Mouse (Mus musculus) right cerebral cortex, postnatal 4 days (tissue): ENCODE data around the gene Rasd1.
A peak's percentile ranks its signal among the peaks of the same experiment; 100 is the strongest.
"Not testable (repeated sequence)": the region's sequence is repeated elsewhere in the genome, so short reads cannot be mapped to it uniquely, and the experiment has no call there.

Experiments used
- DNase-seq: peaks from one replicate; pipeline ENCODE4 v3.0.0-alpha.2; 2022

The Rasd1 gene

DNA sequence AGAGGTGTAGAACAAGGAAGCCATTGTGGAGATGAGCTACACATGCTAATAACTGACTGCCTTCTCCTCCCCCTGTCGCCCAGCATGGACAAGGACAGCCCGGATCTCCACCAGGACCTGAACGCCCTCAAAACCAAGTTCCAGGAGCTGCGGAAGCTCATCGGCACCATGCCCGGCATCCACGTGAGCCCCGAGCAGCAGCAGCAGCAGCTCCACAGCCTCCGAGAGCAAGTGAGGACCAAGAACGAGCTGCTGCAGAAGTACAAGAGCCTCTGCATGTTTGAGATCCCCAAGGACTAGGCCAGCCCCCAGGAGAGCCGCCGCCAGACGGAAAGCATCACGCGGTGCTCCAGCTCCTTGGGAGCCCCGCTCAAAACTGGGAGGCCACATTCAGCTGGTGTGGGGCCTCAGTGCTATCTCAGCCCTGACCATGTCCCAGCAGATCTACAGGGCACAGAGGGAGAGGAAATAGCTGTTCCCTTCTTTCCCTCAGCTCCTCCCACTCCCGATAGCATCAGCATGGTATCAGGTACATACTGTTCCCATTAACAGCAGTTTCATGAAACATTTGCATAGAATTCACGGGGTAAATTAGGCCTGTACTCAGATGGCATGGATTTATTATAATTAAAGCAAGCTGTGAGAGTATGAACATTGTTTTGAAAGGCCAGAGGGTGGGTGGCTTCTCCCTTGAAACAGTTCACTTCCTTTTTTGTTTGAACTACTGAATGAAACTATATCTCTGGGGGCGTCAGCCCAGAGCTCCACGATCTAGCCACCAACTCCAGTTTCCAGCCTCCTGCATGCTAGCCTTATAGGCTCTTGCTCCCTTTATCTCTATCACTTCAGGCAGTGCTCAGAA is 4.0 kb downstream of the Rasd1 start:
- no peak for DNase-seq

DNA sequence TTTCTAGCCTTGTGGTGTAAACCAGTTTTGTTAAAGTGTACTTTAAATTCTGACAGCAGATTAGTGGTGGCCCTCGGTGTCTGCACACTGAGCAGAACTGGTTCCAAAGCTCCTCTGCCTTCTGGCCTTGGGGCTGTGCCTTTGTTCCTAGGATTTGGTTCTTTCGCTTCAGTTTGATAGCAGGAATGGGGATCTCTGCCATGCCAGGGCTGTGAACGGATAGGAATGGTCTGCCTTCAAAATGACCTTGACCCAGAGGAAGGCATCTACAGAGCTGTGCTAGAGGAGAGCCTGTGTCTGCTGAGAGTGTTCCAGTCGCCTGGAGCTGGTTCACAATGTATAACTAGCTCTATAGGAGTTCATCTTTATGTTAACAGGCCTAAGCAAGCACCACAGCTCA is 5.3 kb downstream of the Rasd1 start:
- DNase-seq = no peak

DNA sequence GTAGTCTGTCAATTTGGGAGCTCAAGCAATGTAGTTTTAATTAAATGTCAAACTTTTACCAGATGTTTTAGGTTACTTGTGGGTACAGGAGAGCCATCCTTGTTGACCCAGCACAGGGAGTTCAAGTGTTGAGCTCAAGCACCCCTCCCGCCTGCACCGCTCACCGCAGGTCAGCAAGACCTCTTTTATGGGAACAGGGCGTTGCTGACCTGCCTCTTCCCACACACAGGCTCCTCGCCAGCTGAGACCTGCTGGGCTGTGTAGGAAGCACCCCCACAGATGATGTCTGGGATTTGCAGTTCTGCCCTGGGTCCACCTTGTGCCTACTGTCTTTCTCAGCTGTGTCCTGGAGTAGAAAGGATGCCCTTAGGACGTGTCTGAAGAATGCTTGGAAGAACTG is 8.0 kb downstream of the Rasd1 start:
- DNase-seq = no peak

DNA sequence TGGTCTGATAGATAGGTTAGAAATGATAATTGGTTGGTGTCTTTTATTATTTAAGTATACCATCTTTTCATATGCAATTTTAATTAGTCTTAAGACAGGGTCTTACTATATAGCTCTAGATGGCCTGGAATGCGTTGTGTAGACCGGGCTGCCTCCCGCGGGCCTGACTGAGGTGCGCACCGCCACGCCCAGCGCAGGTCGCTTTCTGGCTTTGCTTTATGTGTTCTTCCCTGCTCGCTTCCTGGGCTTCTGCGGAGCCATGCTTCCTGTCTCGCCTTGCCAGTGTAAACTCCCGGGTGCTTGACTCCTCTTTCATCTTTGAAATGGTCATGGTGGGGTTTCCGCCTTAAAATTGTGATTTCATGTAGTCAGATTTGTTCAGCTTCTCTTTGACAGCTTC is 11.9 kb downstream of the Rasd1 start:
- DNase-seq = no peak

DNA sequence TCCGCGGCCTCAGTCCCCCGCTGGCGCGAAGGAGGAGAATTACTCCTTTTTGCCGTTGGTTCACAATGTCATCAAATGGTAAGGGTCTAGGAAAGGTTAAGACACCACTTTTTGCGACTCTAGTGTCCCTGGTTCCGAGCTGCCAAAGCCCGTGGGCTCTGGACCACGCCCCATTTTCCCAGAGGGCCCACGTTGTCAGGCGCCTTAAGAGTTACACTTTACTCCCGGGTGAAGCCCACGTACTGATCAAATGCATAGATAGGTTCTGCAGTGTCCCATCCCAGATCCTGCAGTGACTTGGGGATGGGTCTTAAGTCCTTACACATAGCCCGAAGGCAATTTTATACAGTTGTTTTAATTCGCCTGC is 16.4 kb downstream of the Rasd1 start:
- DNase-seq = no peak

DNA sequence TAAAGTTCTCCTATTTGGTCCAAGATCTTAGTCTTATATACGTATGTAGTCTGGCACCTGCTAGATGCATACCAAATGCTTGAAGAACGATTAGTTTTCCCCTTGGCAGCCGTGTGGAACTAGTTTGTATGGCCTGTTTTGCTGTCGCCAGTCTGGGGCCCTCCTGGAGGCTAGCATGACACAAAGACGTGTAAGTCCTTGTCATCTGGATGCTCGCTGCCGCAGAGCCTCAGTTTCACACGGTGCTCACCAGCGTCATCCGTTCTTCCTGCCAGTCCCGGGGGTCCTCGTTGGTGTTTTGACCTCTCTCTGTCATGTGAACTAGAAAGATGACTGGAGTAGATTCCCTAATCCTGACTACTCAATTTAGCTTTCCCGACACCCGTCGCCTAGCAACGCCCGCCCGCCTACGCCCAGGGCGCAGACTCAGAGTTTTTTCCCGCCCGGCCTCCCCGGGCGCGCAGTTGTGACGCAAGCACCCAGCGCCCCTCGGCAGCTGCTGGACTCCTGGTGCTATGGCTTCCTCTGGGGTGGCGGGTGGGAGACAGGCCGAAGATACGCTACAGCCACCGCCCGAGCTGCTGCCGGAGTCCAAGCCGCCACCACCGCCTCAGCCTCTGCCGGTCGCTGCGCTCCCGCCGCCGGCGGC is 16.9 kb downstream of the Rasd1 start, which contains the start of gene Med9:
Gene Med9, plus strand, starts transcription at position 455 of the 649 bp plus-strand sequence.
- DNase-seq = peak; percentile 96

DNA sequence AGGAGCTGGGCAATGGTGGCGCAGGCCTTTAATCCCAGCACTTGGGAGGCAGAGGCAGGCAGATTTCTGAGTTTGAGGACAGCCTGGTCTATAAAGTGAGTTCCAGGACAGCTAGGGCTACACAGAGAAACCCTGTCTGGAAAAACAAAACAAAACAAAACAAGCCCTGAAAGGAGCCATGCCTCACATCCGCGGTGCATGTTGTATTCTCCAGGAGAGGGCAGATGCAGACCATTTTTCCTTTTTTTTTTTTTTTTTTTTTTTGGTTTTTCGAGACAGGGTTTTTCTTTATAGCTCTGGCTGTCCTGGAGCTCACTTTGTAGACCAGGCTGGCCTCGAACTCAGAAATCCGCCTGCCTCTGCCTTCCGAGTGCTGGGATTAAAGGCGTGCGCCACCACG is 19.9 kb downstream of the Rasd1 start:
- DNase-seq = not testable (repeated sequence)

DNA sequence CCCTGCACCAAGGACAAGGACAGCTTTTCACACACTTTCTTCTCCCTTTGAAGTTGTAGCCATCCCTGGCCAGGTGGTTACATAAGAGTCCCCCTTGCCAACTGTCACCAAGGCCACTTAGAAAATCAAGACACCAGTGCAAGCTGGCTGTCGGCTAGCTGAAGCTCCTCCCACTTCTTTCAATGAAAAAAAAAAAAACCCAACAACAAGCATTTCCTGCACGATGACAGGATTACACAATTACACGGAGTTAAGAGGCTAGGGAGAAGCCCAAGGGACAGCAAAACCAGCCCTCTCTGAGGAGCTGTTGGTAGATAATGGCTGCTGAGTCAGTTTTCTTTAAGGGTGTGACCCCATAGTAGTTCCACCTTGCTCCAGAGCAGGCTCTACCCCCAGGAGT is 23.4 kb downstream of the Rasd1 start:
- no peak for DNase-seq

DNA sequence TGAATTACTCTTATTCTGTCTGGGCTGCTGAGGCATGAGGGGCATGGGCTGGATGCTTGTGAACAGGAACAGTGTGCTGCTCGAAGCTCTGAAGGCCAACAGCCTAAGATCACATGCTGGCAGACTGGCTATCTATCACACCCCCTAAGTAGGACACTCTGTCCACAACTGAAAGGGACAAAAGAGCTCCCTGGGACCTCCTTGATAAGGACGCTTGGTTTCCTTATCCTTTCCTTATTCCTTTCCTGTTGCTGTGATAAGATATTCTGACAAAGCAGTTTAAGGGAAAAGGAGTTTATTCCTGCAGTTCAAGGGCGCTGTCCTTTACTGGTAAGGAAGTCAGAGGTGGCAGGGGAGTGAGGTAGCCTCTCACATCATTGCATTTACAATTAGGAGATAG is 24.1 kb downstream of the Rasd1 start:
- DNase-seq = no peak

DNA sequence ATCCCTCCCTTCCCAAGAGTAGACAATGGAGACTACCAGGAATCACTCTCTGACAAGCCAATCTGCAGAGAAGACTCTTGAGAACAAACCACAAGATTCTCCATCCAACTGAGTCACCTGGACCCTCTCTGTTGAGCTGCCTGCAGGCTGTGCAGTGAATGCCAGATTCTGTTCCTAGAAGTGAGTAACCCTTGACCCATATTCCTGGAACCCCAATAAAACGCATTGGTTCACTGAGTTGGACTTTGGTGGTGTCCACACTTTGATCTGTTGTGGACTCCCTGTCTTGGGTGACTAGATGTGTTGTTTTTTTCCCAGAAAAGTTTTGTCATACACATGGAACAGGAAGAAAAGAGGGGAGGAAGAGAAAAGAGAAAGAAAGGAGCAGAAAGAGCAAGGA is 24.9 kb downstream of the Rasd1 start:
- no peak for DNase-seq

DNA sequence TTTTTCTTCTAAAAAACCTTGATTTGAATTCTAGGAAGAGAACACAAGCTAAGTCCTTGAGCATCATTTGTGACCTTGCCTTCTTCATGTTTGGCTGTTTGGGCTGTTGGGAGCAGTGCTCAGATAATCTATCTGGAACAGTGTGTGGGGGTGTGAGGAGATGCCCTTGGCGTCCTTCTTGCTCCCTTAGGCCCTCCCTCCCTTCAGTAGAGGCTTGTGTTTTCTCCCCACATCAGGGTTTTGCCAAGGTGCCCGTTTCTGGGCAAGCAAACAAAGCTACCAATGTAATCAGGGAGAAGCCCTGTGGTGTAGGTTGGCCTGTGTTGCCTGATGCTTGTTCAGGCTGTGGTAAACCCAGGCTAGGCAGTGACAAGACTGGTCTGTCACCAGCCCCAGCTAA is 27.1 kb downstream of the Rasd1 start:
- DNase-seq = no peak

DNA sequence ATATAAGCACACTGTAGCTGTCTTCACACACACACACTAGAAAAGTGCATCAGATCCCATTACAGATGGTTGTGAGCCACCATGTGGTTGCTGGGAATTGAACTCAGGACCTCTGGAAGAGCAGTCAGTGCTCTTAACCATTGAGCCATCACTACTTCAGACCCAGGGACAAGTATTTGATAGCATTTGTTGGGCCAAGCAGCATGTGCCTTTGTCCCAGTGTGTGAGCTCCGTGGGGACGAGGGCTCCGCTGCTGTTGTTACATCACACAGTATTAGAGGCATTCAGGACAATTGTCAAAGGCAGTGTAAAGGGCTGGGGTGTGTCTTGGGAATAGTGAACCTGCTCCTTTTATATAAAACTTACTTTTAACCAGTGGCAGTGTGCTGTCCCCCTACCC is 27.7 kb downstream of the Rasd1 start:
- no peak for DNase-seq

DNA sequence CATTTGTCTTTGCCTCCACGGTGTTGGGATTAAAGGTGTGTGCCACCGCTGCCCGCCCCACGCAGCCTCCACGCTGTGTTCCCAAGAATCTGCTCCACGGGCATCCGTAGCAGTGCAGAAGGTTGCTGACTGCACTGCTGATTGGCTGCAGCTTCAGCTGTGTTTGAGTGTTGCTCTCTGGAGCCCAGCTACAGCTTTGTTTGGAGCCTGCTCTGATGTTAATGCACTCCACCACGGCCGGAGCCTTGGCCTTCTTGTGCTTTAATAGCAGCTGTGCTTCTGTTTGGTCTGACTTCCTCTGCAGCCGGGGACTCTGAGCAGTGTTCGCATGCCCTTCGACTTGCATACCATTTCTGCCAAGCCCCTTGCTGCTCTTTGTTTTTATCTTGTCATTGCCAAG is 30.8 kb downstream of the Rasd1 start:
- DNase-seq = no peak

DNA sequence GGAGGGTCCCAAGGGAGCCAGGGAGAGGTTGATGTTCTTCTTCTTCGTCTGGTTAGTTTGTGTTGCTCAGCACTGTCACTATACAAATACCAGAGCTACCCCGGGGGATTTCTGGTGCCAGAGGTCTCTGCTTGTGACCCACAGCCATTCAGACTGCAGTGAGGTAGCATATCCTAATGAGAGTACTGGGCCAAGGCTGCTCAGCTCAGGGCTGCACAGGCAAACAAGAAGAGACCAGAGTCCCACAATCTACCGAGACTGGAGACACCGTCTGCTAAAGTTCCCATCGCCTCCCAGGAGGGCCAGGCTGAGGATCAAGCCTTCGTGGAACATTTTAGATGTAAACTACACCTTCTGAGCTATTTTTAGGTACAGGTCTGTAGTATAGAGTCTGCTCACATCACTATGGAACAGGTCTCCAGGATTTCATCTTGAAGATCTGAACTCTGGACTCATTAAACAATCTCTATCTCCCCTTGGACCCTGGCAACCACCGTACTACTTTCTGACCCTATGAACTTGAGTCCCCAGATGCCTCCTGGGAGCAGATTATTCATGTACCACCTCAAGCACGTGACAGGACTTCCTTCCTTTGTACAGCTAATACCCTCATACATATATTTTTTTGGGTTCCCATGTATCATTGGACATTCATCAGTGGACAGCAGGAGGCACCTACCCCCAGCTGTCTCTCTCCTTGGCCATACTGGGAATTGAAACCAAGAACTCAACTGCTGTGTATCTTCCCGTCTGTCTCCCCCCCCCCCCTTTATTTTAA is 32.0 kb downstream of the Rasd1 start:
- DNase-seq = no peak

DNA sequence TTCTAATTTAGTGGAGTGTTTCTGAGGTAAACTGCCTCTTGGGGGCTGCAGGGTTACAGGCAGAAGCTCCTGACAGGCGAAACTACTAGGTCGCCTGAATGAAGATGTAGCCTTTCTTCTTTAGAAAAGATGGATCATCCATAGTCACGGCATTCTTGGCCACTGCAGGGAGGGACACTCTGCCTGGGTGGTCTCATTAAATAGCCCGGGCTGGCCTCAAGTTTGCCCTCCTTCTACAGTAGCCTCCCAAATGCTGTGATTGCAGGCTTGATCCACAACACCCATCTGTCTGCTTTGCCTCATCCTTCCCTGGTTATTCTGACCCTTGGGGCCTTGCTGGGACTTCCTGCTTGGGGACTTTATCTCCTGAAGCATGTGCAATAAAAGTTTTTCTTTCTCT is 34.7 kb downstream of the Rasd1 start:
- no peak for DNase-seq

DNA sequence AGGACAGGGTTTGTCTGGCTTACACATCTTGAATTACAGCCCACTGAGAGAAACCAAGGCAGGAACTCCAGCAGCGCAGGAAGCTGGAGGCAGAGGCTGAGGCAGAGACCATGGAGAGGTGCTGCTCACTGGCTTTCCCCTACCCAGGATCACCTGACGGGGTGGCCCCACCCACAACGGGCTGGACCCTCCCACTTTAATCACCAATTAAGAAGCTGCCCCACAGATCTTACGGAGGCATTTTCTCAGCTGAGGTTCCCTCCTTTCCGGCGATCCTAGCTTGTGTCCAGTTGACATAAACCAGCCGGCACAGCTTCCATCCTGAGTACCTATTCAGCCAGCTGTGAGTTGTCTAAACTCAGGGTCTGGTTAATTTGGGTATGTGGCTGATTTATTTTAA is 43.5 kb downstream of the Rasd1 start:
- DNase-seq = no peak

DNA sequence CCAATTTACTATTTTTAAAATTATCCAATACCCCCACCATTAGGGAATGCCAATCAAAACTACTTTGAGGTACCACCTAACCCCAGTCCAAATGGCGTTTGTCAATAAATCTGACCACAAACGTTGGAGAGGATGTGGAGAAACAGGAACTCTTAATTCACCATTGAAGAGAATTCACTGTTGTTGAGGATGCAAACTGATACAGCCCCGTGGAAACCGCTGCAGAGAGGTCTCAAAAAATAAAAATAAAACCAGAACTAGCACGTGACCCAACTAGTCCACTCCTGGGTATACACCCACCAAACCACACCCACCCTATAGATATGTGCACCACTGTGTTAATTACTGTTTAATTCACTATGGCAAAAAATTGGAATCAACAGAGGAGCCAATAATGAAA is 44.4 kb downstream of the Rasd1 start:
- no peak for DNase-seq

DNA sequence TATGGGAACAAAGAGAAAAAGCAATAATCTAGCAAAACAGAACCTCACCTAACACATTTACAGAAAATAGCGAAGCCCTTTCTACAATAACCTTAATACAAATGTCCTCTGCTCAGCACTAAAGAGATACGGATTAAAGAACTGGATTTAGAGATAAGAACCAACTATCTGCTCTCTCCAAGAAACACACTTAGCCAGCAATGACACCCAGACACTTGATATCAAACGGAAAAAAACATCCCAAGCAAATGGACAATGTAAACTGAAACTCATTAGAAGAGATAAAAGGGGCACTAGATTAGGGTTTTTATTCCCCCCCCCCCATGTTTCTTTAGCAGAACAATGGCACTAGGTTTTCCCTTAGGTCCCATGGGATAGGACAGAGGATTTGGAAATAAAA is 45.3 kb downstream of the Rasd1 start:
- no peak for DNase-seq

DNA sequence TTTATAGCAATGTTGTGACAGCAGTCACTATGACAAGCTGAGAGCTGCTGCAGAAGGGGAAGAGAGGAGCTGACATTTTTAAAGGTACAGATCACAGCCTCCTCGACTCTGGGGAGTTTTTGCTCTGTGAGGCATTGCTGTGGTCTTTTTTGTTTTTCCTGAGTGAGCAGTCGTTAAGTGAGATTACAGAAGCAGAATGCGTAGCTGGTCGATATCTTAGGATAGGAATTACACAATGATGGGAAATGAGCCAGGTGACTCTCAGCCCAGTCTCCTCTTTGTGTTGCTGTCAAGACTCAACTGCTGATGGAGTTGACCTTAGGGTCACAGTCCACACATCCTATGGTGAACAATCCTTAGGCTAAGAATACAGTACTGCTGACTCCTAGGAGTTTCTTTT is 46.7 kb downstream of the Rasd1 start:
- no peak for DNase-seq

DNA sequence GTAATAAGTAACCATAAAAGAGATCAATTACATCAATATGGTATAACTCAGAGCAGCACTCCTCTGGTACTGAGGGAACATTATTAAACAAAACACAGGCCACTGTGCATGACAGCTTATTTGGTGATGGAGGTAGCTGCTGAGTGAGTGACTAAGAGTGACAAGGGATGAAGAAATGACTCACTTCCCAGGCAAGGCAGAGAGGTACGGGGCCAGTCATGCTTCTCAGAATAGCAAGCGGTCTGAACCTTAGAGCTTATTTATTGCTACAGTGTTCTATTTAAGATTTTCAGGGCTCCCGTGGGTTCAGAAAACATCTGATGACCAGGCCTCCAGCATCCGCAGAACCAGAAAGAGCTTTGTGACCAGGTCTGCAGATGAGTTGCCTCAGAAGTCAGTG is 51.0 kb downstream of the Rasd1 start:
- no peak for DNase-seq
